Mouse (Mus musculus) adrenal gland, adult (tissue): ENCODE measurements around the gene Nes.

Source experiments
- DNase-seq, 2 experiments: peaks; one replicate each; pipeline ENCODE4 v3.0.0; 2022 to 2023; ENCODE audit warnings: low spot score in 1 of 2; ENCODE audit not compliant: inconsistent age in 2 of 2

Nes gene

GRCm38 (mm10) chr3:88005822-88006786 lies 35.2 kb downstream of the Nes start:
- DNase-seq, result no peak

GRCm38 (mm10) chr3:88010634-88011265 lies 39.9 kb downstream of the Nes start:
- peak in 1 of 2 experiments; percentile 80 for DNase-seq

GRCm38 (mm10) chr3:88022322-88023191 lies 51.7 kb downstream of the Nes start:
- DNase-seq, result peak; percentile 95 to 97

GRCm38 (mm10) chr3:88023192-88024074 lies 52.6 kb downstream of the Nes start:
- DNase-seq, result peak in 1 of 2 experiments; percentile 44

GRCm38 (mm10) chr3:88026823-88027222 lies 55.9 kb downstream of the Nes start:
- no peak for DNase-seq

GRCm38 (mm10) chr3:88027434-88028186 lies 56.7 kb downstream of the Nes start, which contains the start of gene Hapln2:
Hapln2 (minus strand) TSS chr3:88027583.
- DNase-seq, result no peak
